Mouse (Mus musculus) WW6 (cell line): ENCODE data around the gene Cryba4.

ENCODE experiments used
- DNase-seq: peaks from one replicate; pipeline ENCODE4 v3.0.0-alpha.2; 2013; ENCODE audit warnings: low read depth, low spot score

The Cryba4 gene

GRCm38 (mm10) chr5:112266011-112266777, 13.9 kb upstream of the Cryba4 start:
- no peak for DNase-seq

- no peak for DNase-seq
These were observed 13.2 kb upstream of the Cryba4 start for GRCm38 (mm10) chr5:112265515-112265914.

- no peak for DNase-seq
These were observed 12.8 kb upstream of the Cryba4 start for GRCm38 (mm10) chr5:112265110-112265509.

GRCm38 (mm10) chr5:112264099-112264498, 11.8 kb upstream of the Cryba4 start:
- DNase-seq: no peak

GRCm38 (mm10) chr5:112260818-112261217, 8.5 kb upstream of the Cryba4 start:
- no peak for DNase-seq

GRCm38 (mm10) chr5:112259862-112260650, 7.7 kb upstream of the Cryba4 start:
- no peak for DNase-seq

GRCm38 (mm10) chr5:112257896-112258295, 5.6 kb upstream of the Cryba4 start:
- no peak for DNase-seq

GRCm38 (mm10) chr5:112256457-112256856, 4.1 kb upstream of the Cryba4 start:
- DNase-seq: no peak

GRCm38 (mm10) chr5:112255426-112255825, 3.1 kb upstream of the Cryba4 start, which contains the start of gene Crybb1:
TSS of gene Crybb1 (plus strand) at chr5:112255815.
- DNase-seq: no peak

GRCm38 (mm10) chr5:112254282-112254806, 2.0 kb upstream of the Cryba4 start:
- no peak for DNase-seq

- no peak for DNase-seq
These were observed 851 bp upstream of the Cryba4 start for GRCm38 (mm10) chr5:112253169-112253568.

GRCm38 (mm10) chr5:112249106-112249505, 3.2 kb downstream of the Cryba4 start:
- no peak for DNase-seq

- no peak for DNase-seq
These were observed 4.9 kb downstream of the Cryba4 start for GRCm38 (mm10) chr5:112247399-112247798.

- no peak for DNase-seq
These were observed 7.3 kb downstream of the Cryba4 start for GRCm38 (mm10) chr5:112244890-112245615.

GRCm38 (mm10) chr5:112244275-112244562, 8.1 kb downstream of the Cryba4 start:
- no peak for DNase-seq

GRCm38 (mm10) chr5:112243539-112244274, 8.6 kb downstream of the Cryba4 start:
- no peak for DNase-seq

GRCm38 (mm10) chr5:112243041-112243440, 9.3 kb downstream of the Cryba4 start:
- DNase-seq: no peak

GRCm38 (mm10) chr5:112242361-112242778, 9.9 kb downstream of the Cryba4 start:
- DNase-seq: no peak

- no peak for DNase-seq
These were observed 10.5 kb downstream of the Cryba4 start for GRCm38 (mm10) chr5:112241849-112242248.

- peak; percentile 70 for DNase-seq
These were observed 11.6 kb downstream of the Cryba4 start for GRCm38 (mm10) chr5:112240761-112241160.

GRCm38 (mm10) chr5:112238781-112239482, 13.4 kb downstream of the Cryba4 start:
- no peak for DNase-seq
